Mouse (Mus musculus): Measurements from ENCODE around the gene Olfr550.

The Olfr550 gene

DNA sequence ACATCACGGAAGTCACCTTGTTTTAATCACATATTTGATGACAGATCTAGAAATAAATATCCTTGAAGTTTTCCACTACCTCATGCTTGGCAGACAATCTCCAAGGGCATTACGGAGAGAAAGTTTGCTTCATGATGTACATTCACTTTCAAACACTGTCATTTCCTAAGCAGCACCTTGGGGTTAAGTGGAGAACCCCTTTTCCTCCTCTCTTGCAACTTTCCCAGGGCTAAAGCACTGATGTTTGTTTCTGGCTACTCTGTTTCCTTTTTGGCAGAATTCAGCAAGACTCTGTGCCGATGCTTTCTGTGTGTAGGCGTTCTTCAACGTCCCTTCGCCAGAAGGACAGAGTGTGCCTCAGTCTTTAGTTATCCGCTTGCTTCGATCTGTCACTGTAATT, at the start of gene Olfr550:
Olfr550 (plus strand) TSS at position 301 of the 400 bp plus-strand sequence.
- DNase-seq = no peak

- DNase-seq = no peak
Measured at GRCm38 (mm10) chr7:102529052-102529451, 42.2 kb upstream of the Olfr550 start.

- no peak for DNase-seq
Measured at GRCm38 (mm10) chr7:102534449-102534848, 36.8 kb upstream of the Olfr550 start, which contains the start of gene Olfr547. Gene Olfr547, plus strand, starts transcription at chr7:102534749.

GRCm38 (mm10) chr7:102540596-102540995, 30.6 kb upstream of the Olfr550 start, which contains the start of gene Olfr548-ps1:
Gene Olfr548-ps1, plus strand, starts transcription at chr7:102540896.
- DNase-seq = no peak

GRCm38 (mm10) chr7:102541251-102541650, 30.0 kb upstream of the Olfr550 start:
- no peak for DNase-seq

GRCm38 (mm10) chr7:102549570-102549969, 21.7 kb upstream of the Olfr550 start, which contains the start of gene Olfr549:
Gene Olfr549, plus strand, starts transcription at chr7:102549870.
- DNase-seq = no peak

DNA sequence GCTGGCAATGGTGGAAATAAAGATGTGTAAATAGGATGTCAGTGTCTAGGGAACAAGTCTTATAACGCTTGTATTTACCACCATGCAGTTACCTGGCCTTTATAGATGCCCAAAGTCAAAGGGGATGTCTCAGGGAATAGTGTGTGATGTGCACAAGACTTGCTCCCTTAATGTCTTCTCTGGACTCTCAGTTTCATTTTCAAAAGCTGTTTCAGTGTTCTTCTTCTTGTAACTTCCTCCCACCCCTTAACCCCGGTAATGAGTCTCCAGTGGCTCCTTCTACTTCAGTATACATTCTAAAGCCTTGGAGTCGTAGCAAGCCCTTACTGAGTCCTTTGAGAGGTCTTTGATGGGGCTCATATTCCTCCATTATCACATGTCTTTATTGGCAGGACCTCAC, 18.0 kb upstream of the Olfr550 start:
- no peak for DNase-seq

GRCm38 (mm10) chr7:102564999-102565997, 5.9 kb upstream of the Olfr550 start, which contains the start of gene Trim21:
Gene Trim21, minus strand, starts transcription at chr7:102565486.
- DNase-seq = peak; percentile 26

- DNase-seq = no peak
Measured at GRCm38 (mm10) chr7:102566219-102566618, 5.0 kb upstream of the Olfr550 start.

GRCm38 (mm10) chr7:102573174-102573830, 2.1 kb downstream of the Olfr550 start:
- no peak for DNase-seq

GRCm38 (mm10) chr7:102575998-102576397, 4.8 kb downstream of the Olfr550 start:
- no peak for DNase-seq

GRCm38 (mm10) chr7:102591786-102592185, 20.5 kb downstream of the Olfr550 start, which contains the start of gene Olfr551:
Gene Olfr551, minus strand, starts transcription at chr7:102591886.
- DNase-seq = no peak

DNA sequence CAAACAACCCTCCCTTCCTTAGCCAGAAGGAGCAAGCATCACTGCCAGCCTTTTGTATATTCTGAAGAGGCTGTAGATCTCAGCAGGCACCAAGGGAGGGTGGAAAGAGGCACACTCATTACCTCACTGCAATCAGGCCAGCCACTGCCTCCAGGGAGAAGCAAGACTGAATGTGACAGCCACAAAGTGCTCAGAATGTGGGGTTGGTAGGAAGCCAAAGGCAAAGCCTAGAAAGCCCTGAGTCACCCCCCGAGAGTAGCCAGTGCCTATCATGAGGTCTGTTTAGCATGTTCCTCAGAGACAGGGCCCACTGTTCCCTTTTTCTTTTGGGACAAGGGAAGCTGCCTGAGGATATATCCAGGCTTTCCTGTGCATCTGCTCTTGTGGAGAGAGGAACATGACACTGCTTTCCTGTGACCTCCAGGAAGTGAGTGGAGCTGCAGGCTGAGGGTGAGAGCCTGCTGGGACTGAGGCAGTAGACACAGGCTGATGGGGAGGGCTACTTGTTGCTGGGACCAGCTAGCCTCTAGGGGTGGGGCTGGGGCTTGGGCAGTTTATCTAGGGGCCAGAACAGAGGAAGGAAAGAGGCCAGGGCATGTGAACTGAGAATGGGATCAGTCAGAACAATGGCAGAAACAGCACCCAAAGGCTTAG, 26.3 kb downstream of the Olfr550 start, which contains the start of gene Olfr552:
Olfr552 (plus strand) TSS at position 393 of the 654 bp plus-strand sequence.
- DNase-seq = no peak

DNA sequence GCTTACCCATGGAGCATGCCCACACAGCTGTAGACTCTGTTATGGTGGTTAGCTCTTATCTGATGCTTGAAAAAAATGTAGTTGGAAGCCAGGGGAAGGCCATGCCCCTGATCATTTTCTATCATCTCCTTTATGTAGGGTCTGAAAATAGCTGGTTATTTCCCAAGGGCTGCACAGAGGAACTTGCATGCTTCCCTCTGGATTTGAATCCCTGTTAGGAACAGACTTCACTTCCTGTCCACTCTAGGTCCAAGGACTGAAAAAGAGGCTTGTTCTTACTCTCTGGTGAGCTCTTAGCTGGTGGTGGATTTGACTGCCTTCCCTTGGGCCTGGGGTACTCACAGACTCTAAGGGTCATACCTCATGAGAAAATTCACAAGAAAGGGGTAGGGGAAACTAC, 46.9 kb downstream of the Olfr550 start, which contains the start of gene Olfr553:
Olfr553 (minus strand) TSS at position 101 of the 400 bp plus-strand sequence.
- no peak for DNase-seq

- DNase-seq = no peak
Measured at GRCm38 (mm10) chr7:102619608-102620007, 48.4 kb downstream of the Olfr550 start.

GRCm38 (mm10) chr7:102620368-102620767, 49.1 kb downstream of the Olfr550 start:
- peak; percentile 2 for DNase-seq

Measured in cerebellum, adult 8-10 months (tissue).